Mouse (Mus musculus): ENCODE data around the gene Ccdc73.

Ccdc73 gene

GRCm38 (mm10) chr2:105026950-105027695, 159.5 kb downstream of the Ccdc73 start:
- no peak for DNase-seq (ENCODE audit: low spot score)

GRCm38 (mm10) chr2:105028806-105029205, 161.2 kb downstream of the Ccdc73 start:
- no peak for DNase-seq (ENCODE audit: low spot score)

GRCm38 (mm10) chr2:105030505-105030904, 162.9 kb downstream of the Ccdc73 start:
- DNase-seq (ENCODE audit: low spot score): no peak

GRCm38 (mm10) chr2:105034084-105034483, 166.5 kb downstream of the Ccdc73 start:
- no peak for DNase-seq (ENCODE audit: low spot score)

- no peak for DNase-seq (ENCODE audit: low spot score)
Observed at GRCm38 (mm10) chr2:105035985-105036384, 168.4 kb downstream of the Ccdc73 start.

- no peak for DNase-seq (ENCODE audit: low spot score)
Observed at GRCm38 (mm10) chr2:105036401-105037070, 168.9 kb downstream of the Ccdc73 start.

GRCm38 (mm10) chr2:105037956-105038569, 170.5 kb downstream of the Ccdc73 start:
- DNase-seq (ENCODE audit: low spot score): no peak

- no peak for DNase-seq (ENCODE audit: low spot score)
Observed at GRCm38 (mm10) chr2:105038879-105039278, 171.3 kb downstream of the Ccdc73 start.

GRCm38 (mm10) chr2:105040859-105041258, 173.3 kb downstream of the Ccdc73 start:
- no peak for DNase-seq (ENCODE audit: low spot score)

GRCm38 (mm10) chr2:105043152-105043551, 175.5 kb downstream of the Ccdc73 start:
- DNase-seq (ENCODE audit: low spot score): no peak

GRCm38 (mm10) chr2:105048301-105048700, 180.7 kb downstream of the Ccdc73 start:
- DNase-seq (ENCODE audit: low spot score): no peak

- no peak for DNase-seq (ENCODE audit: low spot score)
Observed at GRCm38 (mm10) chr2:105055529-105055928, 187.9 kb downstream of the Ccdc73 start.

GRCm38 (mm10) chr2:105058577-105059116, 191.0 kb downstream of the Ccdc73 start:
- no peak for DNase-seq (ENCODE audit: low spot score)

GRCm38 (mm10) chr2:105062741-105063372, 195.3 kb downstream of the Ccdc73 start:
- no peak for DNase-seq (ENCODE audit: low spot score)

All from testis, postnatal 14 days (tissue).